7 mouse cellular contexts compared by ENCODE assay signal in the genomic region with DNA sequence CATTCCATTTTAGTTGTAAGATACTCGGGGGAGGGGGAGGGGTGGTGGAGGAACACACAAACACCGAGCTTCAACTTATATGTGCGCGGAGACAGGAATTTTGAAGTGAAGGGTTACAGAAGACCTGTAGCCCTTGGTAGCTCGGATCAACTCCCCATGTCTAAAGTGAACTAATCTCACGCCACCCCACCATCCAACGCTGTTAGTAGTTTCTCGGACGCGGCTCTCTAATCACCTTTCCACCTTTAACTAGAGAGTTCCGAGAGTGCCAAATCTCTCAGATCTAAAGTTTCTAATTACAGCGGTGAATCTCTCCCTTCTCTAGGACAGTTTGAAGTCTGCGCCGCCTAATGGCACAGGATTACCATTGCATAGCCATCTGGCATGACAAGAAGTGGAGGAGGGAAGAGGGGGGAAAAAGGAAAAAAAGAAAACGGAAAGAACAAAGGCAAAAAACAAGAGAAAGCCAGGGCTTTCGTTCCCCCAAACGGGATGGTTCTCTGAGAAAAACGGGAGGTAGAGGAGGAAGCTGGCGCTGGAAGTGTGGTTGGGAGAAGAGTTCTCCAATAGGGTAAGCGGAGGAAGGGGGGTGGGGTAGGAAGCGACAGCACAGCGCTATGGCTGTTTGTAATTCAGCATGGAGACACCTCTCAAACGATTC. TPM values are rescaled to one million over a fixed set of nuclear protein-coding genes. Genes with fewer than 3 reads are reported as not detected.
DNase-seq lines count a peak whose midpoint lies in the region; ATAC-seq lines count a peak whose summit lies in the region.

No protein-coding gene starts in this region.

- H3K9me3 ChIP-seq in hindbrain, embryonic 15.5 days = no peaks in the 10 kb centered on the region

- no peaks in the 10 kb centered on the region; the same call in 1 of the 2 replicates for H3K4me1 ChIP-seq in hindbrain, embryonic 15.5 days (replicated peaks)

- peak overlapping the region; percentile 68 for H3K27ac ChIP-seq in hindbrain, embryonic 15.5 days (replicated peaks)

- ATAC-seq in frontal cortex, adult (ENCODE audit: low TSS enrichment) = peak; percentile 78
- ATAC-seq in hindbrain, embryonic 15.5 days (ENCODE audit: low FRiP score, low read depth) = peak; percentile 85

- peak overlapping the region; percentile 66 for H3K4me2 ChIP-seq in hindbrain, embryonic 15.5 days

- peak overlapping the region; percentile 26; the same call in 1 of the 2 replicates for H3K9ac ChIP-seq in hindbrain, embryonic 15.5 days

- peak; percentile 62 for DNase-seq in T-cell, adult 2 months (ENCODE audit: low spot score)
- peak; percentile 52 for DNase-seq in cerebellum, adult 9-10 months
- DNase-seq in layer of hippocampus, postnatal 36 days = peak; percentile 40 to 44
- peak; percentile 63 for DNase-seq in lung, postnatal 25 days (ENCODE audit: low spot score)
- peak; percentile 45 to 52 for DNase-seq in right cerebral cortex, adult 2 months (ENCODE audit: low spot score in 2 of 2)

- no peaks in the 10 kb centered on the region for H3K36me3 ChIP-seq in hindbrain, embryonic 15.5 days

- WGBS in hindbrain, embryonic 15.5 days = 22% methylated on average over 23 of the region's 23 CpGs

- H3K27me3 ChIP-seq in hindbrain, embryonic 15.5 days = no peaks in the 10 kb centered on the region

- H3K4me3 ChIP-seq in hindbrain, embryonic 15.5 days = peak overlapping the region; percentile 45

RNA-seq across cellular contexts. Expression of a gene that starts 0.7 kb away (rescaled TPM):
- polyA plus RNA-seq in hindbrain, embryonic 15.5 days (2015; fragmentation: Nextera tagmentation; extraction: Ambion mirVana) = 11.0 and 14.1 TPM in 2 replicates
- 10 to 100 TPM; 10.1 to 10.3 TPM for total RNA-seq in layer of hippocampus, postnatal 36 days (2021)

Comparison
In these comparisons a context has a peak if more than half of its experiments do, and no peak if none do; other contexts are left out.
1. Peak in every context shown above with its lines: DNase-seq, ATAC-seq, H3K4me3 ChIP-seq and H3K27ac ChIP-seq.